Mouse (Mus musculus) fibroblast of lung, adult 2 months (primary cell): ENCODE measurements at regions not wholly inside any gene's neighbourhood (a gene's known extent, or its start where the extent isn't known, plus 50 kb on each side); places are given as distances from the start of the nearest gene placed in this dataset.
A peak's percentile ranks its signal among the peaks of the same experiment; 100 is the strongest.

Experiments
- DNase-seq: peaks from one replicate; pipeline ENCODE4 v3.0.0-alpha.2; 2011; ENCODE audit warnings: low read depth

DNA sequence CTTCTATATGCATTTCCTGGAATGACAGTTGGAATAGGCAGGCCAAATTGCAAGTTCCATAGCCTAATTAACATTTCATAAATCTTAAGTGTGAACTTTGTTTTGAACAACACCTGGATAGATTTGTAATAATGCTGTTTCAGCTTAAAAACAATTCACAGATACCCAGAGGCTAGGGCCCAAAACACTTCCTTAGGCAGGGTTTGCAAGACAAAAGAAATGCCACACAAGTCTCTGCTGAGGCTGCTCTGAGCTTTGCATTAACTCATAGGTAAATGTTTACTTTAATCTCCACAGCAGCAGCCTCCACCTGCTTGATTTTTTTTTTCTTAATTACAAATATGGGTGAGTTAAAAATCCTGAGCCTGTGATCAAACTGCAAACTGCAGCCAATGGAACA is 118.4 kb downstream of the Gnat3 start:
- DNase-seq = no peak

DNA sequence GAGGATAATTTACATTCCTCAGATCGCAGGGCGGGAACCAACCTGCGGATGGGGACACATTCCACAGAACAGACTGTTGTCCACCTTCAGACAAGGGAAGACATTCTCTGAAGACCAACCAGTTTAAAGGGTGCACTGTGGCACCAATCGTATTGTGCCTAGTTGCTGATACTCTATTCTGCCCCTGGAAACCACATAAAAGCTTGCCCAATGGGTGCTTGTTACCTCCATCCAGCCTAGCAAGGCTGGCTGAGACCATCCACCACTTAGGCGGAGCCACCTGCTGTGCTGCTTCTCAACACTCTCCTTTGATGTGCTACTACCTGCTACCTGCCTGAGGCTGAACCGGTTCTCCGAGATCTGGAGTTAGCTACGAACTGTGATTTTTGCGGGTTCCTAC is 119.9 kb downstream of the Gnat3 start:
- no peak for DNase-seq

- DNase-seq = no peak
Measured at GRCm38 (mm10) chr5:18083789-18084188, 121.4 kb downstream of the Gnat3 start.

DNA sequence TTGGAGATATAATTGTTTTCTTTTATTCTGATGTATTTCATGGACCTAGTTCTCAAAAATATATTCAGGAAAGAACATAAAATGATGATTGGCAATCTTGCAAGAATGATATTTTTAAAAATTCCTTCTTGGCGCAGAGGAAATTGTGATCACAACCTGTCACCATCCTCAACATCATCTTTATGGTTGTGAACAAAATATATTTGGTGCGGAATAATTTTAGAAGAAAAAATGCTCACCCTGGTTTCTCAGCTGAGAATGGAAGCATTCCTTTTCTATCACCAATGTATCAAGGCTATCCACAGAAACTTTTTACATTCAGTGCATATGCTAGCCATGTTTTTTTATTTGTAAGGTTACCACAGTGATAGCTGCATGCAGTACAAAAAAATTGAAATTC is 123.1 kb downstream of the Gnat3 start:
- DNase-seq = no peak

DNA sequence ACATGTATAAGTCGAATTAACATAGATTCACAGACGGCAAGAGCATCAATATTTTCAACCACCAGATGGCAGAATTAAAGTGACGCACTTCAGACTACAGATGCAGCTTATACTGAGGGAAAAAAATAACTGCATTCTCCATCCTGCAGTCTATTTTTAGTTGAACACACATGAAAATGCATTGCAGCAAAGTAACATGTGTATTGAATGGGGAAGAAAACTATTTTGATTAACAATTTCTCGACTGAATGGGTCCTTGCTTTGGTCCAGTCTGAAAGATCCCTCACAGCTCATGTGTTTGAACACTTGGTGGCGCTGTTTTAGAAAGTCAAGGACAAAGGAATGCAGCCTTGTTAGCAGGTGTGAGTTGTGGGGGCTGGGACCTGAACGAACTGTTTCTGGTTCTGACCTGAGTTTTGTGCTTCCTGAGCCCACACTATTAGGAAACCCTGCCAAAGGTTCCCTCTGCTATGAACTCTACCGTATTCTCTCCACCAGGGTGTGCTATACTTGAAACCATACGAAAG is 125.6 kb downstream of the Gnat3 start:
- peak; percentile 40 for DNase-seq

DNA sequence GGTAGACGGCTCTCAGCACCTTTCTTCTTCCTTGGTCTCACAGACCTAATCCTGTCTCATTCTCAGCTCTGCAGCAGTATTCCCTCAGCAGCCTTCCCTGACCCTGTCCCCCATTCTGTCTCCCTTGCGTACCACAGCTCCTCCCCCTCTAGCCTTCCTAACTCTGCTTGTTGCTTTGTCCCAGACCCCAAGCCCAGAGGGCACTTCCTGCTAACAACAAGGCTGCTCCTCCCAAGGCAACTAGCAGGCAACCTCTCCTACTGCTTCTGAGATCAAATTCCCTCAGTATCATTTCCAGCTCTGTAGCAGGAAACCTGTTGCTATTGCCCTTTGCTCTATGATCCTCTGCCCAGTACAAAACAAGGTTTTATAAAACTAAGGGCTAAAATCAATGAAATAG is 127.6 kb downstream of the Gnat3 start:
- no peak for DNase-seq

DNA sequence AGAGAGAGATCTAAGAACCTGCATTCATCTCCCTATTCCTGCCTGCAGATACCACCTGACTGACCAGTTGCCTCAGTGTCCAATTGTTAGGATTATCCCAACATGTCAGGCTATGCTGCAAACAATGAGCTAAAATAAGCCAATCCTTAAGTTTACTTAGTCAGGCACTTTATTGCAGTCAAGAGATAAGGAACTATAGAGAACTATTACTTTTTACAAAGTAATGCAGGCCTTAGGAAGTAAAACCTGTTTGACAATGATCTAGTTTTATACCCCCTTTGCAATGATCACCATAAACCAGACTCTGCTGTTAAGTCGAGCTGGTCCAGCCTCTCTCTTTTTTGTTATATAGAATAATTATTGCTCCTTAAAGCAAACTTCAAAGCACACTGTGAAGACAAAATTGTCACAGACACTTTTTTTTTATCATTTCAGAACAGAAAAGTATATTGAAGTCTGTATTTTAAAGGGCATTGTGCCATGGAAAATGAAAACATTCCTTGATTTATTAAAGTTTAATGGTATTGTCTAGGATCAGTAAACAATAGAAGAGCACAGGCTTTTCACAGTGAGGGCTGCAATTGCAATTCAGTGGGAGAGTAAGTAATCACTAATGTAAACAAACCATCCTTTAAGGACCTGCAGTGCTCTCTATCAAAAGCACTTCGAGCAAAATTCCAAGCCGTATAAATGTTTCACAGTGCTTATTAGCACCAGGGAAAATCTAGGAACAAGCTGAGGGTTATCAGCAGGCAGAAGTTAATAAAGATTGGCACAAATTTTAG is 152.7 kb downstream of the Gnat3 start:
- DNase-seq = no peak

GRCm38 (mm10) chr5:18135794-18136678 is 173.7 kb downstream of the Gnat3 start:
- DNase-seq = no peak

- DNase-seq = peak; percentile 5
Measured at GRCm38 (mm10) chr5:18137450-18138061, 175.2 kb downstream of the Gnat3 start.

GRCm38 (mm10) chr5:18152241-18152640 is 189.9 kb downstream of the Gnat3 start:
- DNase-seq = no peak

- no peak for DNase-seq
Measured at GRCm38 (mm10) chr5:18153703-18154102, 191.4 kb downstream of the Gnat3 start.

DNA sequence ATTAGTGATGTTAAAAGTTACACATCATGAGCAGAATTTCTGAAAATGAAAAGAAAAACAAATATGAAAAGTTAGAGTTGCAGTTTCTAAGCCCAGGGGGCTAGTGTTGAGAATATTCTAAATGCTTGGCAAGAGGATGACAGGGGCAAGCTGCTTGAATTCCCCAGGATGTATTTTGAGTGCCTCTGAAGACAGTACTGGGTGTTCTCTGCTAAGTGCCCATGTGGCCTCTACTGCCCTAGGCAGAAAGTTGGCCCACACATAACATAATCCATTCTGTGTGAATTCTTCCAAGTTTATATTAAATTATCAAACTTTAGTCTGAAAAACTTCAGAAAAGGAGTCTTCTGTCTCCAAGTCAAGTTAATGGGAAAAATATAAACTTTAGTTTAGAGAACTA is 196.6 kb downstream of the Gnai1 start:
- no peak for DNase-seq

DNA sequence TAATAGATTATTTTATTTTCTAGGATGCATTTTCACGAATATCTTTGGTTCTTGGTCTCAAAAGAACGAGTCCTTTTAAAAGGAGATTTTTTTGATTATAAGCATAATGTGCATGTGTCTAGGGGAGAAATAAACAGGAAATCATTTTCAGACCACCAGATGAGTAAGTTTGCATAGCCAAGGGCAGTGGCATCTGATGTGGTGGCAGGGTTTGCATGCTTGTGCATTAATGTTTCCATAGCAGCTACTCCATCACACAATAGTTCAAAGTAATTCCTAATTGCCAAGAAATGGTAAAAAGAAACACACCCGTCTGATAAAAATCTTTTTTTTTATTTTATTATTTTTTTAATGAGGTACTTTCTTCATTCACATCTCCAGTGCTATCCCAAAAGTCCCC is 182.3 kb downstream of the Gnai1 start:
- no peak for DNase-seq

GRCm38 (mm10) chr5:18211395-18212057 is 148.6 kb downstream of the Gnai1 start:
- no peak for DNase-seq
